Mouse (Mus musculus) liver, postnatal 0 days (tissue): ENCODE measurements at regions not wholly inside any gene's neighbourhood (a gene's known extent, or its start where the extent isn't known, plus 50 kb on each side); places are given as distances from the start of the nearest gene placed in this dataset.

Experiments used
- CTCF ChIP-seq: sonication (generic); IDR thresholded peaks from 2 replicates; pipeline ENCODE4 v1.5.1; 2016; ENCODE audit warnings: antibody characterized with exemption, low read depth
- EP300 ChIP-seq: IDR thresholded peaks from 2 replicates; pipeline ENCODE4 v1.6.1; 2016; ENCODE audit warnings: antibody characterized with exemption, low read depth, mild to moderate bottlenecking

GRCm38 (mm10) chr11:25313308-25313707, 897.3 kb downstream of the 5730522E02Rik start:
- TF ChIP-seq CTCF = no peak
- TF ChIP-seq EP300 = no peak
